Mouse (Mus musculus): Measurements from ENCODE around the gene Hspb6. TPM values are rescaled to one million over a fixed set of nuclear protein-coding genes. Genes with fewer than 3 reads are reported as not detected.

Hspb6 gene
- polyA plus RNA-seq, 1 experiment from 2014 or later = 24.9 TPM

- TF ChIP-seq CTCF (IDR thresholded peaks at IDR 0.05; ENCODE audit: low read depth) = no peak
- H3K4me1 ChIP-seq (ENCODE audit: insufficient read depth) = peaks cover 15% of the 10 kb centered on the region; the same call in 1 of the 2 replicates
- under 1% methylated on average over 68 of the region's 84 CpGs for WGBS
- peak; percentile 89 for ATAC-seq (ENCODE audit: insufficient read depth)
- DNase-seq = peak; percentile 99
- H3K4me2 ChIP-seq = peak within 1 kb of the TSS; percentile 92
- peak within 1 kb of the TSS; percentile 69 for H3K9ac ChIP-seq
- no peaks in the 10 kb centered on the region for H3K27me3 ChIP-seq (ENCODE audit: insufficient read depth, low read length)
- H3K4me3 ChIP-seq (ENCODE audit: low read depth, low read length) = peak within 1 kb of the TSS; percentile 65
- no peaks in the 10 kb centered on the region for H3K9me3 ChIP-seq (ENCODE audit: low read depth, low read length)
- H3K36me3 ChIP-seq (ENCODE audit: insufficient read depth) = peaks cover 40% of the 10 kb centered on the region
- H3K27ac ChIP-seq (ENCODE audit: low read depth) = peak within 1 kb of the TSS; percentile 50
Observed at GRCm38 (mm10) chr7:30534633-30535577, 17.1 kb upstream of the Hspb6 start, which contains the start of gene Arhgap33. Arhgap33 (minus strand) TSS chr7:30535060.

DNA sequence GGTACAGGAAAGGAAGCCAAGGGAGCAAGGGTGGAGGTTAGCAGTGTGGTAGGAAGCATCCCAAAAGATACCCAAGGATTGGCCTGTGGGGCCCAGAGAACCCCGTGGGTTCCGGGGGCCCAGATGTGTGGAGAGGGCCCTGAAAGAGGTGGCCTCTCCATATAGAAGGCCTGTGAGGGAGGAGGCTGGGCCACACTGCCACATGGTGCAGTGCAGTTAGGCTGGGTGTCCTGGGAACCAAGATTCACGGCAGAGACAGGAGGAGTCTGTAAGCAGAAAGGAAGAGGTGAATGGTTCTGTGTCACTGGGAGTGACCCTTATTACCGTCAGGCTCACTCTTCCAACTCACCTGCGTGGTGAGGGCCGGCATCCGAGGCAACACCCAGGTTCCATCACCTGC, 11.4 kb upstream of the Hspb6 start:
- Histone ChIP-seq H3K4me3 (ENCODE audit: low read depth, low read length) (no peak overlapping the region), H3K9me3 (ENCODE audit: low read depth, low read length) (no peaks in the 10 kb centered on the region), H3K4me1 (ENCODE audit: insufficient read depth) (no peaks in the 10 kb centered on the region), H3K36me3 (ENCODE audit: insufficient read depth) (peaks cover 57% of the 10 kb centered on the region), H3K4me2 (no peak overlapping the region), H3K9ac (no peak overlapping the region), H3K27ac (ENCODE audit: low read depth) (no peak overlapping the region), H3K27me3 (ENCODE audit: insufficient read depth, low read length) (no peaks in the 10 kb centered on the region)
- no peak for ATAC-seq (ENCODE audit: insufficient read depth)
- no peak for TF ChIP-seq CTCF (IDR thresholded peaks at IDR 0.05; ENCODE audit: low read depth)
- 83% methylated on average over 7 of the region's 7 CpGs for WGBS
- DNase-seq = no peak

- Histone ChIP-seq H3K9ac (no peak overlapping the region), H3K4me3 (ENCODE audit: low read depth, low read length) (no peak overlapping the region), H3K4me2 (no peak overlapping the region), H3K9me3 (ENCODE audit: low read depth, low read length) (no peaks in the 10 kb centered on the region), H3K27me3 (ENCODE audit: insufficient read depth, low read length) (no peaks in the 10 kb centered on the region), H3K4me1 (ENCODE audit: insufficient read depth) (no peaks in the 10 kb centered on the region), H3K27ac (ENCODE audit: low read depth) (no peak overlapping the region), H3K36me3 (ENCODE audit: insufficient read depth) (peaks cover 77% of the 10 kb centered on the region)
- no peak for DNase-seq
- 77% methylated on average over 2 of the region's 2 CpGs for WGBS
- TF ChIP-seq CTCF (IDR thresholded peaks at IDR 0.05; ENCODE audit: low read depth) = no peak
- no peak for ATAC-seq (ENCODE audit: insufficient read depth)
Observed at GRCm38 (mm10) chr7:30544327-30544726, 7.7 kb upstream of the Hspb6 start.

GRCm38 (mm10) chr7:30549880-30550279, 2.1 kb upstream of the Hspb6 start:
- Histone ChIP-seq H3K27me3 (ENCODE audit: insufficient read depth, low read length) (no peaks in the 10 kb centered on the region), H3K9ac (no peak overlapping the region), H3K4me1 (ENCODE audit: insufficient read depth) (peaks cover 8% of the 10 kb centered on the region), H3K27ac (ENCODE audit: low read depth) (no peak overlapping the region), H3K4me3 (ENCODE audit: low read depth, low read length) (no peak overlapping the region), H3K9me3 (ENCODE audit: low read depth, low read length) (no peaks in the 10 kb centered on the region), H3K36me3 (ENCODE audit: insufficient read depth) (peaks cover 44% of the 10 kb centered on the region), H3K4me2 (no peak overlapping the region)
- no peak for ATAC-seq (ENCODE audit: insufficient read depth)
- DNase-seq = no peak
- TF ChIP-seq CTCF (IDR thresholded peaks at IDR 0.05; ENCODE audit: low read depth) = no peak
- 95% methylated on average over 2 of the region's 2 CpGs for WGBS

DNA sequence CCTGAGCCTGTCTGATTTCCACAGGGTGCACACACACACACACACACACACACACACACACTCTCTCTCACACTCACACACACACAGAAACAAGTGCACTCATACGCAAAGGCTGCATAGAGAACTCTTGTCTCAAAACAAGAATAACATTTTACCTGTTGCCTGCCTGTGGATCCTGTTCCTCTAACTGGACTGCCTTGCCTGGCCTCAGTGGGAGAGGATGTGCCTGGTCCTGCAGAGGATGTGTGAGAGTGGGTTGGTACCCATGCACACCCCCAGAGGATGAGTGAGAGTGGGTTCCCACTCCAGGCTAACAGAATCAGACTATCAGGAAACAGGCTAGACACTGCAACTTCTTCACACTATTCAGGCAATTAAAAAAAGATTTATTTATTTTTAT, 1.4 kb upstream of the Hspb6 start:
- 95% methylated on average over 1 of the region's 1 CpGs for WGBS
- Histone ChIP-seq H3K9me3 (ENCODE audit: low read depth, low read length) (no peaks in the 10 kb centered on the region), H3K27ac (ENCODE audit: low read depth) (no peak overlapping the region), H3K4me1 (ENCODE audit: insufficient read depth) (peaks cover 8% of the 10 kb centered on the region), H3K4me2 (peak overlapping the region; percentile 96; the same call in 1 of the 2 replicates), H3K9ac (no peak overlapping the region), H3K4me3 (ENCODE audit: low read depth, low read length) (no peak overlapping the region), H3K36me3 (ENCODE audit: insufficient read depth) (peaks cover 47% of the 10 kb centered on the region), H3K27me3 (ENCODE audit: insufficient read depth, low read length) (no peaks in the 10 kb centered on the region)
- no peak for TF ChIP-seq CTCF (IDR thresholded peaks at IDR 0.05; ENCODE audit: low read depth)
- DNase-seq = no peak
- no peak for ATAC-seq (ENCODE audit: insufficient read depth)

- Histone ChIP-seq H3K9ac (peak overlapping the region; percentile 62), H3K36me3 (ENCODE audit: insufficient read depth) (peaks cover 47% of the 10 kb centered on the region), H3K4me3 (ENCODE audit: low read depth, low read length) (peak overlapping the region; percentile 62), H3K27ac (ENCODE audit: low read depth) (peak overlapping the region; percentile 98), H3K9me3 (ENCODE audit: low read depth, low read length) (no peaks in the 10 kb centered on the region), H3K4me2 (peak overlapping the region; percentile 96), H3K4me1 (ENCODE audit: insufficient read depth) (peaks cover 8% of the 10 kb centered on the region), H3K27me3 (ENCODE audit: insufficient read depth, low read length) (no peaks in the 10 kb centered on the region)
- peak; percentile 86 for DNase-seq
- ATAC-seq (ENCODE audit: insufficient read depth) = peak; percentile 71
- WGBS = 2% methylated on average over 10 of the region's 10 CpGs
- peak; percentile 56 for TF ChIP-seq CTCF (IDR thresholded peaks at IDR 0.05; ENCODE audit: low read depth)
Observed at GRCm38 (mm10) chr7:30551445-30552101, 405 bp upstream of the Hspb6 start.

Measured in lung, embryonic 14.5 days (tissue).